Mouse (Mus musculus) midbrain, postnatal 0 days (tissue): ENCODE data around the gene Vps51. TPM values are rescaled to one million over a fixed set of nuclear protein-coding genes. Genes with fewer than 3 reads are reported as not detected.

Experiments used
- ATAC-seq: fragments of 200-750 bp; cut with Nextera tagmentation; 2 replicates; pipeline ENCODE4 v1.8.0; 2017; ENCODE audit warnings: moderate number of reproducible peaks, mild to moderate bottlenecking, moderate TSS enrichment, moderate library complexity; ENCODE audit not compliant: low FRiP score
- DNase-seq: peaks from one replicate; pipeline ENCODE4 v3.0.0-alpha.2; 2015; ENCODE audit warnings: low spot score
- H3K27ac ChIP-seq: fragments of 300-500 bp; sonication (generic); 2 replicates; pipeline ENCODE4 v1.5.1; 2014; ENCODE audit warnings: low read depth, mild to moderate bottlenecking, low read length, mixed read lengths
- H3K27me3 ChIP-seq: fragments of 300-500 bp; sonication (generic); 2 replicates; pipeline ENCODE4 v1.6.1; 2014; ENCODE audit warnings: low read length, control low read depth, mixed read lengths; ENCODE audit not compliant: insufficient read depth
- H3K36me3 ChIP-seq: fragments of 300-500 bp; sonication (generic); 2 replicates; pipeline ENCODE4 v1.6.1; 2014; ENCODE audit warnings: low read length, control low read depth, mixed read lengths; ENCODE audit not compliant: insufficient read depth
- H3K4me1 ChIP-seq: fragments of 300-500 bp; sonication (generic); 2 replicates; pipeline ENCODE4 v1.6.1; 2014; ENCODE audit warnings: mild to moderate bottlenecking, control low read depth, antibody characterized with exemption, low read length, mixed read lengths; ENCODE audit not compliant: insufficient read depth
- H3K4me2 ChIP-seq: fragments of 300-500 bp; sonication (generic); 2 replicates; pipeline ENCODE4 v1.6.1; 2014; ENCODE audit warnings: low read depth, mild to moderate bottlenecking, low read length, mixed read lengths; ENCODE audit not compliant: poor library complexity, severe bottlenecking
- H3K4me3 ChIP-seq: fragments of 300-500 bp; sonication (generic); 2 replicates; pipeline ENCODE4 v1.5.1; 2014; ENCODE audit warnings: low read depth, mild to moderate bottlenecking, low read length, moderate library complexity
- H3K9ac ChIP-seq: fragments of 300-500 bp; sonication (generic); replicated peaks from 2 replicates; pipeline ENCODE4 v1.6.1; 2014; ENCODE audit warnings: mild to moderate bottlenecking, low read length, moderate library complexity, mixed read lengths; ENCODE audit not compliant: poor library complexity, severe bottlenecking
- H3K9me3 ChIP-seq: fragments of 300-500 bp; sonication (generic); 2 replicates; pipeline ENCODE4 v1.6.1; 2016; ENCODE audit warnings: low read length, control low read depth
- CTCF ChIP-seq: IDR thresholded peaks from 2 replicates; pipeline ENCODE4 v1.5.1; 2016; ENCODE audit warnings: antibody characterized with exemption, mild to moderate bottlenecking
- WGBS: fragments of 180-500 bp; shearing (Covaris S2); extraction: QIAGEN DNeasy Blood & Tissue Kit; methylation state at CpG from one replicate; pipeline ENCODE4 v1.1.7; 2014; 5-methylcytosine and 5-hydroxymethylcytosine counted together
- polyA plus RNA-seq: library from polyadenylated mRNA; unstranded; fragments of >200 nt; fragmentation: Nextera tagmentation; extraction: Ambion mirVana; gene quantifications from 2 replicates; pipeline ENCODE4 v1.2.1, GENCODE M21; 2015
- total RNA-seq: library from RNA; depleted of rRNA; stranded (reverse); fragments of >200 nt; gene quantifications from 2 replicates; pipeline ENCODE4 v1.2.3, GENCODE M21; 2014

Gene Vps51
- total and polyA plus RNA-seq, 2 experiments from 2014 or later = 92.4 to 95.7 TPM

- H3K27ac ChIP-seq = peak within 1 kb of the TSS; percentile 92
- peaks cover 42% of the 10 kb centered on the region for H3K36me3 ChIP-seq
- no peaks in the 10 kb centered on the region for H3K9me3 ChIP-seq
- TF ChIP-seq CTCF = no peak
- no peaks in the 10 kb centered on the region; the same call in 1 of the 2 replicates for H3K4me1 ChIP-seq
- H3K9ac ChIP-seq = peak within 1 kb of the TSS; percentile 86
- peak; percentile 87 for ATAC-seq
- peak within 1 kb of the TSS; percentile 84 for H3K4me3 ChIP-seq
- H3K4me2 ChIP-seq = peak within 1 kb of the TSS; percentile 90
- peak; percentile 98 for DNase-seq
- WGBS = under 1% methylated on average over 74 of the region's 77 CpGs
- H3K27me3 ChIP-seq = no peaks in the 10 kb centered on the region
These were observed 41.1 kb upstream of the Vps51 start, which contains the start of gene Sac3d1 for GRCm38 (mm10) chr19:6117986-6118676. Gene Sac3d1, minus strand, starts transcription at chr19:6118650.

GRCm38 (mm10) chr19:6117346-6117985 is 40.4 kb upstream of the Vps51 start:
- H3K9me3 ChIP-seq = no peaks in the 10 kb centered on the region
- peak overlapping the region; percentile 92 for H3K27ac ChIP-seq
- no peaks in the 10 kb centered on the region for H3K27me3 ChIP-seq
- H3K36me3 ChIP-seq = peaks cover 45% of the 10 kb centered on the region
- H3K4me2 ChIP-seq = peak overlapping the region; percentile 90
- no peak for TF ChIP-seq CTCF
- DNase-seq (no peak), ATAC-seq (no peak)
- peak overlapping the region; percentile 86 for H3K9ac ChIP-seq
- WGBS = 6% methylated on average over 32 of the region's 32 CpGs
- peak overlapping the region; percentile 84 for H3K4me3 ChIP-seq
- H3K4me1 ChIP-seq = no peaks in the 10 kb centered on the region; the same call in 1 of the 2 replicates

GRCm38 (mm10) chr19:6116113-6116850 is 39.3 kb upstream of the Vps51 start:
- TF ChIP-seq CTCF = no peak
- Histone ChIP-seq H3K9me3 (no peaks in the 10 kb centered on the region), H3K27me3 (no peaks in the 10 kb centered on the region), H3K27ac (no peak overlapping the region), H3K4me3 (no peak overlapping the region), H3K4me1 (no peaks in the 10 kb centered on the region; the same call in 1 of the 2 replicates), H3K4me2 (no peak overlapping the region), H3K9ac (no peak overlapping the region), H3K36me3 (peaks cover 40% of the 10 kb centered on the region)
- ATAC-seq (no peak), DNase-seq (no peak)
- 87% methylated on average over 15 of the region's 15 CpGs for WGBS

GRCm38 (mm10) chr19:6113116-6113515 is 36.1 kb upstream of the Vps51 start:
- Histone ChIP-seq H3K9me3 (no peaks in the 10 kb centered on the region), H3K36me3 (peaks cover 27% of the 10 kb centered on the region), H3K4me2 (no peak overlapping the region), H3K4me3 (no peak overlapping the region), H3K9ac (no peak overlapping the region), H3K27ac (no peak overlapping the region), H3K4me1 (no peaks in the 10 kb centered on the region), H3K27me3 (no peaks in the 10 kb centered on the region)
- 72% methylated on average over 6 of the region's 6 CpGs for WGBS
- ATAC-seq (no peak), DNase-seq (no peak)
- TF ChIP-seq CTCF = no peak

GRCm38 (mm10) chr19:6105586-6105985 is 28.6 kb upstream of the Vps51 start, which contains the start of gene Naaladl1:
Gene Naaladl1, plus strand, starts transcription at chr19:6105782.
- DNase-seq = no peak
- Histone ChIP-seq H3K9me3 (no peaks in the 10 kb centered on the region), H3K27ac (no peak within 1 kb of the TSS), H3K27me3 (no peaks in the 10 kb centered on the region), H3K4me3 (no peak within 1 kb of the TSS), H3K4me2 (no peak within 1 kb of the TSS), H3K36me3 (no peaks in the 10 kb centered on the region), H3K9ac (no peak within 1 kb of the TSS), H3K4me1 (no peaks in the 10 kb centered on the region)
- 82% methylated on average over 7 of the region's 7 CpGs for WGBS
- no peak for ATAC-seq
- no peak for TF ChIP-seq CTCF
